Mouse (Mus musculus) monocyte, adult 2 months (primary cell): ENCODE data around the gene Rangrf.
"Not testable (repeated sequence)": the region's sequence is repeated elsewhere in the genome, so short reads cannot be mapped to it uniquely, and the experiment has no call there.

Source experiments
- DNase-seq, 2 experiments: peaks; one replicate each; pipeline ENCODE4 v3.0.0; 2022; ENCODE audit warnings: low spot score in 2 of 2, low read depth in 1 of 2

The Rangrf gene

DNA sequence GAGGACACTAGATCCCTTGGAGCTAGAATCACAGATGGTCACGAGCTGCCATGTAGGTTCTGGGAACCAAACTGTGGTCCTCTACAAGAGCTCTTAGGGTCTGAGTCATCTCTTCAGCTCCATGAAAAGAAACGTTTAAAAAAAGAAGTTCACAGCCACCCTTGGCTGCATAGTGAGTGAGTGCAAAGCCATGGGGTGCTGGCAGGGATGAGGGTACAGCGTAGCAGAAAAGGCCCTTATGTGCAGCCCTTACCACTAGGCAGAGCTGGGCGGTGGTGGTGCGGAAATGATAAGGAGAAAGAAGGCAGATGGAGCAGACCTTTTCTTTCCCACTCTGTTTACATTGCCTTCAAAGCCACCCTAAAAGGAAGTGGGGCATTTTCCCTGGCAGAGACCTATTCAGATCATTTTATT is 4.3 kb upstream of the Rangrf start:
- no peak for DNase-seq

DNA sequence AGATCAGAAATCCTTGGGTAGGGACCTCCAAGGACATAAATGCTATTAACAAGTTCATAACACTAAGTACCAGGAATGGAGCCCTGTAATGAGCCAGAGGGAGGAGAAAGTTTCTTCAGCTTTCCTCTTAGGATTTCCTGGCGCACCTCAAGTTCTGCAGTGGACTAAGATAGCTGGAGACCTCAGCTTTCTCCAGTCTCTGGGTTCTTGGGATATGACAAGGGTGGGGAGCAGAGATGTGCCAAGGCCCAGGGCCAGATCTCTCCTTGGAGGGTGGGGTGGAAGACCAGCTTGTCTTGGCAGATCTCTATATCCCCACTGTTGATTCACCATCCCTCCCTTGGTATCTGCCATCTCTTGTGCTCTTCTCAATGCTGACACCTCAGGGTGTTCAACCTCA is 616 bp upstream of the Rangrf start:
- no peak for DNase-seq

DNA sequence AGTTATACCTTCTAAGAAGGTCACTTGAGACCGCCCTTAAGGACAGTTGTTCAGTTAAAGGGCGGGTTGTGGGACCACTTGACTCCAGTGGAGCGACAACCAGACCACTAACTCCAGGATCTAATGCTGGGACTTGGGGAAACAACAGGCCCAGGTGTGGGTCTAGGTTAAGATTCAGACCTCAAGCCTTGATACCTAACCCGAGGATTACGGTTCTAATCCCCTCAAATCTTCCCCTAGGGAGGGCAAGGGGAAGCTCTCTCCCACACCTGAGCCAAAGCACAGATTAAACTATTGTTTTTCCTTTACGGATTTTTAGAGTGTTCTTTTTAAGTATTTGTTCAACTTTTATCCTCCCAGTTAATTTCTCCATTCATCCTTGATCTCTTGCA is 930 bp downstream of the Rangrf start:
- no peak for DNase-seq

DNA sequence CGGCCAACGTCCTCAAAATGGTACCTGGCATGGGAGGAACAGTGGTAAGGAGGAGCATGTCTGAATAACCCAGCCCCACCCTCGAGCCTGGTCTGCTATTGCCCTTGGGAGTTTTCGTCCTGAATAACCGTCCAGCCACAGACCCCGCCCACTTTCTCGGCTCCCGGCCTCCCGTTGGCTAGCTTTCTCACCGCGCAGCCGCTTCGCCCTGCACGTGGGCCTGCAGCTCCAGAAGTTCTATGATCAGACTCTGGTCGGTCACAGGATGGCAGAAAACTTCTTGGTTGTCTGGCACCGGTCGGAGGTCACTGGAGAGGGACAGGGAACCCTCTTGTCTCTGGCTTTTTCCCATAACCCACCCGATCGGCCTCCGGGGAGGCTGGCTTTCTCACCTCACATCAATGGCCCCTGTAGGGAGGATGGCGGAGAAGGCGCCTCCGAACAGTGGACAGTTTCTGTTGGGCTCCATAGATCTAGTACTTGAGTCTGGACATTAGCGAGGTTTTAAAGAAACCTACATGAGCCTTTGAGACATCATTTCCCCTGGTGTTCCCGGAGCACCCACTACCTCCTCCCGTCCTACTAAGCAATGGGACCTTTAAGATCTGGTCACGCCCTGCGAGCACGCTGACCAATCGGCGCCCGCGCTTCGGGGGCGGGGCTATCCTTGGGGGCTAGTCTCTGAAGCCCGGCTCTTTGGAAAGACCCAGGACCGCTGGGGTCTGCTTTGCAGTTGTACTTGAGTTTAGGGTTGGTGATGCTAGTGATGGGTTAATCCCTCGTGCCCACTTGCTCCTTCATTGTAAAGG is 1.5 kb downstream of the Rangrf start:
- DNase-seq = peak; percentile 44 to 61

DNA sequence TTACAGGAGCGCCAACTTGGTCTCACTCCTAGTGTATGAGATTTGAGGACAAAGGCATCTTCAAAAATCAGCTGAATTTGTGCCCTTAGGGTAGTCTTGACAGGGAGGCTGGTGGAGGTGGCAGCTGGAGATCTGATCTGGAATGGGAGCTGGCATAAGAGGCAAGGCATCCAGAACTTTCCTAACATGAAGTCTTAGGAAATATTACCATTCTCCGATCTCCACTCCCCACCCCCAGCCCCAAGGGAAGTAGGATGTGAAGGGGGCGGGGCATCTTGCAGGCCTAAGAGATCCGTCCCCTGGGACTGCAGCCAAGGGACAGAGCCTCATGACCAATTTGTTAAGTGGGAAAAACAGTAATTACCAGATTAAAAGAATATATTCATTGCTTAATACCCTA is 4.8 kb downstream of the Rangrf start:
- no peak for DNase-seq

DNA sequence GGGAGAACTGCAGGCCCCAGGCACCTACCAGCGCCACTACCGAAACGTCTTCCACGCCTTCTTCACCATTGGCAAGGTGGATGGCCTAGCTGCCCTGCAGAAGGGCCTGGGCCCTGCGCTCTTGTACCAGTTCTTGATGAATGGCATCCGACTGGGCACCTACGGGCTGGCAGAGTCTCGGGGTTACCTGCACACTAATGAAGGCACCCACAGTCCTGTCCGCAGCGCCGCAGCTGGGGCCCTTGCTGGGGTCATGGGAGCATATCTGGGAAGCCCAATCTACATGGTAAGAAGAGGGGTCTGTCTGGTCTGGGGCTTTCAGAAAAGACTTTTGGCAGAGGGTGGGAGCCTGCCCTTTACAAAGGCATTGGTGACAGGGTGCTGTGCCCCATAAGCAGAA is 6.2 kb downstream of the Rangrf start:
- DNase-seq = no peak

DNA sequence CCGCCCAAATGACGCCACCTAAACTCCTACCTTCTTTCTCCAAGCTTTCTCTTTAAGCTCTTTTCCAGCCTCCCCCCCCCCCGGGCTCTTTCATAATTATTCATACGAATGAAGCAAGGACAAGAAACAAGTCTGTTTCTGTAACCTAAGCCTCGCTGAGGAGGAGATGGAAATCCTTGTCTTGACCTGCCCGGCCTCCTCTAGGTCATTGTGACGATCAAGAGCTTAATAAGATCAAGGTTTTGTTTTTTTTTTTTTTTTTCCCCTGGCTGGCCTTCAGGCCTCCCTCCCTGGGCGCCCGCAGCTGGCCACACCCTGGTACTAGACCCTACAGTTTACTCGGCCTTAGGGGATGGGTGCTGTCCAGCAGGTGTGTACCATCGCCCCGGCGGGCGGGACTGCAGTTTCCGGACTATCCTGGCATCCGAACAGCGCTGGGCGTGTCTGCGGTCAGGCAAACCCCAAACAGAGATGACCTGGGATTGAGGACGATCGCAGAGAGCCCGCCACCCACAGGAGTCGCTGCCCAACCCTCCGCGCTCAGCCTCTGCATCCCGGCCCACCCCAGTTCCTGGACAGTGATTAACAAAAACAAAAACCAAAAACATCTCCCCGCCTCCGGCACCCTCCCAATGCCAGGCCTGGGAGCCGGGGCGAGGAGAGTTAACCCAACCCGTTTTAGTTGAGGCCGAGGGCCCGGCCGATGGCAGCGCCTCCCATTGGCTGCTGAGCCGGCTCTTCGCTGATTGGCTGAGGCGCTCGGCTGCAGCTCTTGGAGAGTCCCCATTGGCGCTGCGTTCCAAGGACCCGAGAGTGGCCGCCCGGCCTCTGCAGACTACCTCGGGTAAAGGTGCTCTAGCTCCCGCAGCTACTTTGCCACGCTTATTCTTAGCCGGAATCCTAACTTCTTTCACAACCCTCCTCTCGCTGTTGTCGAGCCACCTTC is 7.4 kb downstream of the Rangrf start, which contains the start of gene Slc25a35:
Gene Slc25a35, plus strand, starts transcription at position 795 of the 946 bp plus-strand sequence.
- peak; percentile 37 to 72 for DNase-seq

DNA sequence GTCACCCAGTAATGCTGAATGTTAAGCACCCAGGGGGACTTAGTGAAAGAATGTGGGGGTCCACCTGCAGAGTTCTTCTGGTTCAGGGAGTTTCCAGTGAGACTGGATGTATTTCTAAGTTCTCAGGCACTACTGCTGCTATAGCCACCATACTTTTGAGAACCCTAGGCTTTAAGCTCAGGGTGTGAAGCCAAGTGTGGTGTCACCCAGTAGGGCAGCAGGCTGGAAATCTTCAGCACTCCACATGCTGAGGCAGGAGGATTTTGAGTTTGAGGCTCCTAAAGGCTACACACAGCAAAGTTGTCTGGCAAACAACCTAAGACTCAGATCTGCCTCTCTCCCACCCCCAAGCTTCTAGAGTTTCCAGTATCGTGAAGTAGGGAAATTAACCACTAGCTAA is 8.4 kb downstream of the Rangrf start:
- DNase-seq = no peak

DNA sequence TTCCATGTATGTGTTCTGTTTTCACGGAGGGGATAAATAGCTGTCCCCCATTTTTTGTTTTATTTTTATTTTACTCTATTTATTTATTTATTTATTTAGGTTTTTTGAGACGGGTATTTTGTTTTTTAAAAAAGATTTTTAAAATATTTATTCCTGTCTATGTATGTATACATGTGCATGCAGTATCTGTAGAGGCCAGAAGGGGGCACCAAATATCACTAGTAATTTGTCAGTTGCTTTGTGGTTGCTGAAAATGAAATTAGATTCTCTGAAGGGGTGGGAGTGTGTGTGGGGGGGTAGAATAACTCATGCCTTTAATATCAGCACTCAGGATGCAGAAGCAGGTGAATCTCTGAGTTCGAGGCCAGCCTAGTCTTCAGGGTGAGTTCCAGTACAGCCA is 9.1 kb downstream of the Rangrf start:
- DNase-seq = peak in 1 of 2 experiments; percentile 52

DNA sequence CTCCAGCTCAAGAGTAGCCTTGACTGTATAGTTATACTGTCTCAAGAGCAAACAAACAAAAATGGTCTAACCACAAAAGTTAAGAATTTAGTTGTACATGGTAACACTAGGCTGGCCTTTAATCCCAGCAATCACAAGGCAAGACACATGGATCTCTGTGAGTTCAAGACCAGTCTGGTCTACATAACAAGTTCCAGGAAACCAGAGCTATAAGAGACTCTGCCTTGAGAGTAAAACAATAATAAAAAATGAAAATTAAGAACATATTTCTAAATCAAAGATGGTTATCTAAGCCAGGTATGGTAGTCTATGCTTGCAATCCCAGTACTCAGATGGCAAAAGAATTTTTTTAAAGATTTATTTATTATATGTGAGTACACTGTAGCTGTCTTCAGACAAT is 9.9 kb downstream of the Rangrf start:
- no peak for DNase-seq

DNA sequence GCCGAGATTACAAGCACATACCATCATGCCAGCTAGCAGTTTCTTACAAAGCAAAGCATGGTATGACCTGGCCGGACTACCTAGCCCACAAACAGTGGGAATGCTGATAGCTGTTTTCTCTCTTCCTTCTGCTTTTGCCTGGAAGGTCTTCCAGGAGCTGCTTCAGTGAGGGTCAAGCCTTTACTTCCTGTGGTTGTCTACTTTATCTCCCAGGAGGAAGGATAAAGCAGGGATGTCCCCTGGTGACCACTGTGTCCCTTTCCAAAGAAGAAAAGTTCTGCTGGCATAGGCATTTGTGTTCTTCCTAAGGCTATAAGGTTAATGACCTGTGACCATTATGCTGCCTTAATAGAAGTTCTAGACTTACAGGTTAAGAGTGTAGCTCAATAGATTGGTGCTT is 11.6 kb downstream of the Rangrf start:
- no peak for DNase-seq

DNA sequence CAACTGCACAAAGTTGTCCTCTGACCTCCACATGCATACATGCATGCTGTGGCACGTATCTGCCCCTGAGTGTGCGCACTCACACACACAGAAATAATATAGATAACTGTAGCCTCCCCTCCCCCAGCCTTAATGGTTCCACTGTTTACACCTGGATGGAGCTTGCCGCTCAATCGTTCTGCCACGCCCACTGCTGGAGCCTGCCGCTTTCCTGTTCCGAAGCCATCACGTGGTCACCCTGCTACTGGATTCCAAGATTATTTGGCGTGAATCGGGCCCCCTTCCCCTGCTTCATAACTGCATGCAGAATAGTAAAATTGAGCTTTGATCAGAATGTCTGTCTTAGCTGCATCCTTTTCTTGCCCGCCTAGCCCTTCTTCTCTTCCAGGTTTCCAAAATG is 12.8 kb downstream of the Rangrf start:
- not testable (repeated sequence) for DNase-seq

DNA sequence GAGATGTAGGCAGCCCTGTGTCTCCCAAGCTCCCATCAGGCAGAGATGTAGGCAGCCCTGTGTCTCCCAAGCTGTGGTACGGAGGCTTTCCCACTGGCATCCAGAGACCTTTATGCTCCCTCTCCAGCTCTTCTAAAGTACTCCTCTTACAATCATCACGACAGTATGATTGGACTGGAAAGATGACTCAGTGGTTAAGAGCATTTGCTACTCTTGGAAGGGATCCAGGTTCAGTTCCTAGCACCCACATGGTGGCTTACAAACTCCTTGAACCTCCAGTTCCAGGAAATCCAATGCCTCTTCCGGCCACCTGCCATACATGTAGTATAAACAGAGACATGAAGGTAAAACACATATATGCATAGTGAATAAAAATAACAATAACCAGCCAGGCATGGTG is 13.4 kb downstream of the Rangrf start:
- DNase-seq = no peak

DNA sequence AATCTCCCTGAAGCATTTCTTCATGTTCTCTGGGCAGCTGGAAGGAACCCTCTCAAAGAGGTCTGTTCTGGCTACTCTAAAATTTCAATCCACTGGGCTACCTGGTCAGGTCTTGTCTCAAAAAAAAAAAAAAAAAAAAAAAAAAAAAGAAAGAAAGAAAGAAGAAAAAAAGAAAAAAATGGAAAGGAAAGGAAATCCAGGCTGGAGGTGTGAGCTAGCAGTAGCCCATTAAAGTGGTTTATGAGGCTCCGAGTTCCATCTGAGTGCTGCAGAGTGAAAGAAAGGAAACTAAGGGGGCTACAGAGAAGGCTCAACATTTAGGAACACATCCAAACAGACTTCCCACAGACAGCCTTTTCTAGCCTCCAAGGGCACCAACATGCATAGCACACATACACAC is 17.0 kb downstream of the Rangrf start:
- DNase-seq = no peak

DNA sequence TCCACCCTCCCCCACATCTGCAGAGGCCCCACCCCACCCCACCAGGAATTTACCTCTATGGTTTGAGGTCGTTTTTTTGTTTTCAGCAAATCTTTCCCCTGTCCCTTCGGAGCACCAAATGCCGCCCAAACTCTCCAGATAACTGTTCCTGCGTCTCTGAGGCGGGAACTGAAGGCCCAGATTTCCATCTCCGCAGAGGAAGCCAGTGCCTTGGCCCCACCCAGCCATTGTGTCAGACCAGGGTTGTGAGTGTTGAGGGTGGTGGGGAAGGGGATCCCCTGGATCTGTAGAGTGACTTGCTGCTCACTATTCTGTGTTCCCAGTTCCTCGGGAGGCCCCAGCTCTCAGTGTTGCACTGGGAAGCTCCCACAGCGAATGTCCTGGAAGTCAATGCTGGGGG is 17.7 kb downstream of the Rangrf start, which contains the start of gene Arhgef15:
Gene Arhgef15, minus strand, starts transcription at position 173 of the 400 bp plus-strand sequence.
- no peak for DNase-seq

DNA sequence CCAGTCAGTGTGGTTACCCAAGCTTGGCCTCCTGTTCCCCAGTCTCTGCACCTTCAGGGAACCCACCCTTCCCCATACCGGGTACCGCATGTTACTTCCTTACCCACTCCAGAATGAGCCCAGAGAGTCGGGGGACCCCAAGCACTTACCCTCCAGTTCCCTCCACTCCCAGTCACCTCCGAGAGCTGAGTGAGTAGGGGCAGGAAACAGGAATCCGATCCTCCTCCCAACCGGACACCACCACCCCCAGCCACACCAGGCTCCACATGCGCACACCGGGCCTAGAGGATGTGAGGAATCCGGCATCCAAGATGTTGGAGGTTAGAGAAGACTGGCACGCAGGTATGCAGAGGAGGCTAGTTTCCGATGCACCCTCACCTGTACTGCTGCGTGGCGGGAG is 18.3 kb downstream of the Rangrf start:
- DNase-seq = no peak

DNA sequence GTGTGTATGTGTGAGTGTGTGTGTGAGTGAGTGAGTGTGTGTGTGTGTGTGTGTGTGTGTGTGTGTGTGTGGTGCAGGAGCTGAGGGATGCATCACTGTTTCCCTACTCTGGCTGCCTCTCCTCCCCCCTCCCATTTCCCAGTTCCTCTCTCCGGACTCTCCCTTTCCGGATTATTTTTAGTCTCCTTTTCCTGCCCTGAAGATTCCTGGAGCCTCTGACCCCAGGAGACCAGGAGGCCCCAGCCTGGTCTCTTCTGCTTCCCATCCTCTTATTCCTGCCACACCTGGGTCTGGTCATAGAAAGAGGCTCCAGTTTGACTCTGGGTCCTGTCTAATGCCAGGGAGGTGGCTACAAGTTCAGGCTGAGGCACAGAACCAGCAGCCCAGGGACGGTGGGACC is 18.9 kb downstream of the Rangrf start:
- no peak for DNase-seq

DNA sequence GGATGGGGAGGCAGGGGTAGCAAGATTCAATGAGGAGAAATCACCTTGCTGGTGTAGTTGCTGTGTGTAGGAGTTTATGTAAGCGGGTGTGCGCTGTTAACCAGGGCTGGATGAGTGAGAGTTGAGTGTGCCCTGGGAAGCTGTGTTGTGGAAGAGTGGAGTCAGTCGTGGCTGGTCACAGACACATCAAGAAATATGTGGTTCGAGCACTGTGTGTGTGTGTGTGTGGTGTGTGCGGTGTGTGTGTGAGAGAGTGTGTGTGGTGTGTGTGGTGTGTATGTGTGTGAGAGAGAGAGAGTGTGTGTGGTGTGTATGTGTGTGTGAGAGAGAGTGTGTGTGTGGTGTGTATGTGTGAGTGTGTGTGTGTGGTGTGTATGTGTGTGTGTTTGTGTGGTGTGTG is 19.5 kb downstream of the Rangrf start:
- DNase-seq = no peak

DNA sequence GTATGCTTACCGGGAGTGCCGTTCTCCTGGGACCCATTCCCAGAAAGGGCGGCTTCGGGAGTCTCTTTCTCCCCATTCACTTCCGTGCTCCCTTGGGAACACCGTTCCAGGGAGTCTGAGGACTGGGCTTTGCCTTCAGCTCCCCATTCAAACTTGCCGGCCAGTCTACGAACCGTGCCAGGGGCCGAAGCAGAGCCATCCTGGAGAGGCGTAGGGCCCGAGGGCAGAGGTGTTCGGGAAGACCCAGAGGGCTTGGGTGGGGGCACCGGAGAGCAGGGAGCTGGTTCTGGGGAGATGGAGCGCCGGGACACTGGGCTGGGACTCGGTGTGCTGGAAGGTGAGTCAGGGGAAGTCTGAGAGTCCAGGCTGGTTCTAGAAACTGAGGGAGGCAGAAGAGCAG is 20.6 kb downstream of the Rangrf start:
- DNase-seq = no peak

DNA sequence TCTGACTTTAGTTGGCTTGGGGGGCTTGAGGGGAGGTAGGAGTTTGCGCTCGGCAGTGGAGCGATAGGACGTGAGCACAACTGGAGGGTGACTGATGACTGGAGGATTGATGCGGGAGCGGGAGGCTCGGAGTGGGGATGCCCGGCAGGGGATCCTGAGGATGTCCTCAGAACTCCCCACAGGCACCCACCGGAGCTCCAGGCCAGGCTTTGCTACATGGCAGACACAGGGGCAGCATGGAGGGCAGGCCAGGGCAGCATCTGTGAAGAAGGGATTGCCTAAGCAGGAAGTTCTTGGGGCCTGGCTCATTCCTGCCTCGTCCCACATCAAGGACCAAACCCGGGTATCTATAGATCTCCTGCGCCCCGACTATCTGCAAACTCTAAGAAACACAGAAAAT is 21.1 kb downstream of the Rangrf start:
- DNase-seq = no peak

DNA sequence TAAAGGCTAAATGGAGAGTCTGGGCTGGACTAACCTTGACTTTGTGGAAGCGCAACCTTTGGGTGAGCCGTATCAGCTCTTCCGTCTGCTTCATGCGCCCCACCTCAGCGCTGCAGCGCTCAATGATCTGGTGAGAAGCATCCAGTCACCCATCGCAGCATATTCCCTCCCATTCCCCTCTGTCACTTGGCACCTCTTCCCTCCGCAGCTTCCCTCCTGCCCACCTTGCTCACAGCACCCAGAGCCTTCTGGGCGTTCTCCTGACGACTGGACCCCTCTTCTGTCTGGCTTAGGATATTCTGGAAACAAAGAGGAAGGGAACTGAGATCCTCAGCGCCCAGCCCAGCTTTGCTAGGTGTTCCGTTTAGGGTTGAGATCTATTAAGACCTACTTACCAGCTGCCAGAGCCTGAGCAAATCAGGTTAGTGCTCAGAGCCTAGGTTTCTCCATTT is 27.4 kb downstream of the Rangrf start:
- DNase-seq = no peak
